Mouse (Mus musculus): ENCODE data around the gene Ebf4.

DNA sequence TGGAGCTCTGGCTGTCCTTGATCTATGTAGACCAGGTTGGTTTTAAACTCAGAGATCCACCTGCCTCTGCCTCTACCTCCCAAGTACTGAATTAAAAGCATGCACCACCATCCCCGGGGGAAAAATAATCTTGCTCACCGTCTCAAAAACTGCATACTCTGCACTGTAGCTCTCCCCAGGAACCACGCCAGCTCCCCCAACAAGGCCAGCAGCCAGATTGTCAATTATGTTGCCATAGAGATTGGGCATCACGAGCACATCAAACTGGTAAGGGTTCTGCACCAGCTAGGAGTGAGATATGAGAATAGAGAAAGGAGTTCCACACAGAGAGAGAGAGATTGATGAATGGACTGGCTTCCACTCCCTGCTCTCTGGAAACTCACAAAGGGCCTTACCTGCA is 14.2 kb upstream of the Ebf4 start:
- TF ChIP-seq GATA1 (IDR thresholded peaks at IDR 0.05; ENCODE audit: low read length) (no peak), TAL1 (IDR thresholded peaks at IDR 0.05; ENCODE audit: low read length) (no peak)
